Mouse (Mus musculus) hindbrain, embryonic 14.5 days (tissue): ENCODE measurements around the gene Col5a1. TPM values are rescaled to one million over a fixed set of nuclear protein-coding genes. Genes with fewer than 3 reads are reported as not detected.
A peak's percentile ranks its signal among the peaks of the same experiment; 100 is the strongest.

Experiments used
- ATAC-seq: fragments of 200-750 bp; cut with Nextera tagmentation; 2 replicates; pipeline ENCODE4 v1.8.0; 2017; ENCODE audit warnings: moderate number of reproducible peaks, mild to moderate bottlenecking, moderate TSS enrichment, moderate library complexity; ENCODE audit not compliant: low FRiP score
- DNase-seq: peaks from one replicate; pipeline ENCODE4 v3.0.0-alpha.2; 2015; ENCODE audit warnings: low spot score
- H3K27ac ChIP-seq: fragments of 300-500 bp; sonication (generic); 2 replicates; pipeline ENCODE4 v1.5.1; 2014; ENCODE audit warnings: mild to moderate bottlenecking, moderate library complexity
- H3K27me3 ChIP-seq: fragments of 300-500 bp; sonication (generic); 2 replicates; pipeline ENCODE4 v1.6.1; 2014; ENCODE audit warnings: mild to moderate bottlenecking, low read length, mixed read lengths; ENCODE audit not compliant: control insufficient read depth, insufficient read depth
- H3K36me3 ChIP-seq: fragments of 300-500 bp; sonication (generic); replicated peaks from 2 replicates; pipeline ENCODE4 v1.6.1; 2014; ENCODE audit not compliant: control insufficient read depth, insufficient read depth
- H3K4me1 ChIP-seq: fragments of 300-500 bp; sonication (generic); replicated peaks from 2 replicates; pipeline ENCODE4 v1.6.1; 2014; ENCODE audit warnings: antibody characterized with exemption, low read length, mixed read lengths; ENCODE audit not compliant: control insufficient read depth, insufficient read depth
- H3K4me2 ChIP-seq: fragments of 300-500 bp; sonication (generic); replicated peaks from 2 replicates; pipeline ENCODE4 v1.6.1; 2014; ENCODE audit warnings: mild to moderate bottlenecking, moderate library complexity
- H3K4me3 ChIP-seq: fragments of 300-500 bp; sonication (generic); replicated peaks from 2 replicates; pipeline ENCODE4 v1.5.1; 2014; ENCODE audit warnings: mild to moderate bottlenecking, low read length
- H3K9ac ChIP-seq: fragments of 300-500 bp; sonication (generic); 2 replicates; pipeline ENCODE4 v1.6.1; 2014
- H3K9me3 ChIP-seq: fragments of 300-500 bp; sonication (generic); 2 replicates; pipeline ENCODE4 v1.6.1; 2016; ENCODE audit warnings: low read length; ENCODE audit not compliant: control insufficient read depth
- WGBS: fragments of 180-500 bp; shearing (Covaris S2); extraction: QIAGEN DNeasy Blood & Tissue Kit; methylation state at CpG from one replicate; pipeline ENCODE4 v1.1.7; 2014; 5-methylcytosine and 5-hydroxymethylcytosine counted together
- polyA plus RNA-seq: library from polyadenylated mRNA; unstranded; fragments of >200 nt; fragmentation: Nextera tagmentation; extraction: Ambion mirVana; gene quantifications from 2 replicates; pipeline ENCODE4 v1.2.1, GENCODE M21; 2014

Col5a1 gene
- 12.2 and 14.7 TPM in 2 replicates for polyA plus RNA-seq

DNA sequence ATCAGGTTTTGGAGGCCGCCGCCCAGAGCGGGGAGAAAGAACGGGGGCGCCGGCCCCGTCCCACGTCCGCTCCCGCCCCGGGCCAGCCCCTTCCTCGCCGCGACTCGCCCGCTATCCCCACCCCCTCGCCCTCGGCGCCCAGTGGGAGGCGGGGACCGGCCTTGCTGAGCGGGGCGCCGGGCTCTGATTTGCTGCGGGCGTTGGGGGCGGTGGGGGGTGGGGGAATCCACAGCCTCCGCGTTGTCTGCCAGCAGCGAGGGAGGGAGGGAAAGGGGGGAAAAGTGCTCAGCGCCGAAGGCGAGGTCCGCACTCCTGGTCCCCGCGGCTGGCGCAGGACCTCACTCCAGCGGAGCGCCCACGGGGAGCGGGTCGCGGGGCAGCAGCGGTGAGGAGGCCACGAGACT, at the start of gene Col5a1:
Col5a1 (plus strand) TSS at position 278 of the 404 bp plus-strand sequence.
- Histone ChIP-seq H3K4me1 (peaks cover 15% of the 10 kb centered on the region; the same call in 1 of the 2 replicates), H3K9me3 (no peaks in the 10 kb centered on the region), H3K36me3 (no peaks in the 10 kb centered on the region), H3K4me2 (peak within 1 kb of the TSS; percentile 98), H3K27ac (peak within 1 kb of the TSS; percentile 62; the same call in 1 of the 2 replicates), H3K4me3 (peak within 1 kb of the TSS; percentile 55), H3K27me3 (peaks cover 18% of the 10 kb centered on the region), H3K9ac (peak within 1 kb of the TSS; percentile 59)
- peak; percentile 81 for ATAC-seq
- DNase-seq = peak; percentile 72
- WGBS = under 1% methylated on average over 42 of the region's 45 CpGs

DNA sequence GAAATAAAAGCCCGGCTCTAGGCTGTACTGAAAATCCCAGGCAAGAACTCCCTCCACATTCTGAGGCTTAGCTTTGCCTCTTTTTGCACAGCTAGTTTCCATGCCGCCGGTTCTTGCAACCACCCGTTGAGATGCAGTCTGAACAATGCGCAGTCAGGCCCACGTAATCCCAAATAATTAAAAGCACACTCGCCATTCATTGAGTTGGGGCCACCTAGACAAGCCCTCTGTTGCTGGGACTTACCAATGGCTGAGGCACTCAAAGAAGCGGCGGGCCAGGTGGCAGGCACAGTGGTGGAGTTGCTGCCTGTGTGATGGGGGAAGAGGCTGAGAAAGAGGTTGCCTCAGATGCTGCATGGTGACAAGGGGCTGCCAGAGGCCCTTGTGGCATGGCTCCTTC, 48.1 kb upstream of the Col5a1 start:
- Histone ChIP-seq H3K36me3 (no peaks in the 10 kb centered on the region), H3K4me1 (peaks cover 15% of the 10 kb centered on the region), H3K27me3 (no peaks in the 10 kb centered on the region), H3K4me2 (no peak overlapping the region), H3K27ac (no peak overlapping the region), H3K4me3 (no peak overlapping the region), H3K9ac (no peak overlapping the region), H3K9me3 (no peaks in the 10 kb centered on the region)
- ATAC-seq (no peak), DNase-seq (no peak)
- WGBS = 53% methylated on average over 9 of the region's 9 CpGs

DNA sequence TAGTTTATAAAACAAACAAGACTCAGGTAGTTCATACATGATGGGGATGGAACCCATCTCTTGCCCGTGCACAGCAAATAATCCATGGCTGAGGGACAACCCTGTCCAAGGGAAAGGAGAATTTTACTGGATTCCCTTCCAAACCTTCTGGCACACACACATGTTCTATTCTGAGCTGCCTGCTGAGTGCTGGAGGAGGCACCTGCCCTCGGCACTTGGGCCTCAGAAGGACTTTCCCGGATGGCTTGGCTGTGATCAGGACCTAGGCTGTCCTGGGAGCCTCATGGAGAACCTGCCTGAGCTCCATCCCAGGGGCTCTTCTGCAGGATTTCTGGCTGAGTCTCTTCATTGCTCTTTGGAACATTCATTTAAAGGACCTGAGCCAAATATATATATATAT, 45.3 kb upstream of the Col5a1 start:
- ATAC-seq (no peak), DNase-seq (no peak)
- 70% methylated on average over 3 of the region's 3 CpGs for WGBS
- Histone ChIP-seq H3K36me3 (no peaks in the 10 kb centered on the region), H3K9me3 (no peaks in the 10 kb centered on the region), H3K9ac (no peak overlapping the region), H3K4me3 (no peak overlapping the region), H3K4me2 (no peak overlapping the region), H3K27me3 (no peaks in the 10 kb centered on the region), H3K4me1 (peaks cover 5% of the 10 kb centered on the region), H3K27ac (no peak overlapping the region)

DNA sequence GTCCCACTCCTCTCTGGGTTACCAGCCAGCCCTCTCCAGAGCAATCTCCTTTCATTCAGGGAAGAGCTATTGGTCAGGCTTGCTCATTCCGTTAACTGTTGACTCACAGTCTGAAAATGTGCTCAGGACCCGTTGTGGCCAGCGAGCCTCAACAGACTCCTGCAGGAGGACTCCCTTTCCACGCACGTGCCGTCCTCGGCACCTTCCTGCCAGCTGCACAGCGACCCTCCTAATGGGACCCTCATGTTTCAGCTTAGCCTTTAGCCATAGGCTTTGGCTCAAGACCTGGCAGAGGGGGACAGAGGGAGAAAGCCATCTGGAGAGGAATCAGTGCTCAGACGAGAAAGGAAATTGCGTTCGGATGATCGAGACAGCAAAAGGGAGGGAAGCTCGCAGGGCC, 43.3 kb upstream of the Col5a1 start:
- 79% methylated on average over 13 of the region's 13 CpGs for WGBS
- Histone ChIP-seq H3K9ac (no peak overlapping the region), H3K4me1 (no peaks in the 10 kb centered on the region), H3K4me2 (no peak overlapping the region), H3K27ac (no peak overlapping the region), H3K4me3 (no peak overlapping the region), H3K9me3 (no peaks in the 10 kb centered on the region), H3K27me3 (no peaks in the 10 kb centered on the region), H3K36me3 (no peaks in the 10 kb centered on the region)
- DNase-seq (no peak), ATAC-seq (no peak)

DNA sequence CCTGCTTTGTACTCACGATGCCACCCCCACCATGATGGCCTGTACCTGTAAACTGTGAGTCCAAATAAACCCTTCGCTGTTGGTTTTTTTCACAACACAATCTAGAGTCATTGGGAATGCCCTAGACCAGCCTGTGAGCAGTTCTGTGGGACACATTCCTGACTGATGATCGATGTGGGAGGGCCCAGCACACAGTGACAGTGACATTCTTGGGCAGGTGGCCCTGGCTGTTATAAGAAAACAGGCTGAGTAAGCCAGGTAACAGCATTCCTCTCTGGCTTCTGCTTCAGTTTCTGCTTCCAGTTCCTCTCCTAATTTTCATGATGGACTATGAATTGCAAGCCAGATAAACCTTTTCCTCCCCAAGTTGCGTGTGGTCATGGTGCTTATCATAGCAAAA, 41.3 kb upstream of the Col5a1 start:
- WGBS = 89% methylated on average over 4 of the region's 4 CpGs

DNA sequence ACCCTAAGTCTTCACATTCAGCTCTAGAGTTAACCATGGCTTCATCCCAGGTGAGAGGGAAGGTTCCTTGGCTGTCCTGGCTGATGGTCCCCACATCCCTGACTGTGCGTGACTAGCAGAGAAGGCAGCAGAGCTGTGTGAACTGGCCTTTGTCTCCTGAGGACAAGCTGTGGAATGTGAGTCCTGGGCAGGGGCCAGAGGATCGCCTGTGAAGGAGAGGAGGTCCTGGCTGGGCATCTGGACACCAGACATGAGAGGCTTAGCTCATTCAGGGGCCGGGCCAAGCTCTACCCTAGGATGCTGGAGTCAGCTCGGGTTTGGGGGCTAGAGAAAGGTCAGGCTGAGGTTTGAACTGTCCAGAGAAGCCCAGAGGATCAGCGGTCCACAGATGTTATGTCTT, 39.2 kb upstream of the Col5a1 start:
- Histone ChIP-seq H3K4me3 (no peak overlapping the region), H3K27me3 (no peaks in the 10 kb centered on the region), H3K9me3 (no peaks in the 10 kb centered on the region), H3K36me3 (no peaks in the 10 kb centered on the region), H3K27ac (no peak overlapping the region), H3K9ac (no peak overlapping the region), H3K4me1 (no peaks in the 10 kb centered on the region), H3K4me2 (no peak overlapping the region)
- WGBS = 74% methylated on average over 5 of the region's 5 CpGs
- DNase-seq (no peak), ATAC-seq (no peak)

More for the DNA sequence above, 41.3 kb upstream of the Col5a1 start:
- Histone ChIP-seq H3K4me2 (no peak overlapping the region), H3K4me1 (no peaks in the 10 kb centered on the region), H3K36me3 (no peaks in the 10 kb centered on the region), H3K9me3 (no peaks in the 10 kb centered on the region), H3K4me3 (no peak overlapping the region), H3K27ac (no peak overlapping the region), H3K9ac (no peak overlapping the region), H3K27me3 (no peaks in the 10 kb centered on the region)
- DNase-seq (no peak), ATAC-seq (no peak)

DNA sequence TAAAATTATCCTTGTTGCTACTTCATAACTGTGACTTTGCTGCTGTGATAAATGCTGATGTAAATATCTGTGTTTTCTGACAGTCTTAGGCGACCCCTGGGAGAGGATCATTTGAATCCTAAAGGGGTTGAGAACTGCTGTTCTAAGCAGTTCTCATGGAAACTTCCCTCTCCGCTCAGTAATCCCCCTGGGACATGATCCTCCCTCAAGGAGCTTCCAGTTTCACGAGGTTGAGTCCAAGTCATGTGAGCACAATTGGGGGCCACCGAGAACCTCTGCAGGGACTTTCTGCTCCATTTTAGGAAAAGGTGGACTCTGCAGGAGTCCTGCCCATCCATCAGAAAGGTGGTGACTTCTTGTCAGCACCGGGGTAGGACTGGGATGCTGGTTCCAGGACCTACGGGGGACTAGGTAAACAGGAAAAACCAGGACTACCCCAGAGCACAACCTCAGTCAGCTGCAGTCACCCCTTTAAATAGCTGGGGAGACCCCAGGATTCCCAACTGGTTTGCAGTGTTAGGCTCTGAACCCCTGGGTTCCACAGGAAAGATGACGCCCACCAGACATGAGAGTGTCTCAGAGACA, 38.3 kb upstream of the Col5a1 start:
- no peak overlapping the region for H3K9ac ChIP-seq
- no peaks in the 10 kb centered on the region for H3K36me3 ChIP-seq
- no peaks in the 10 kb centered on the region for H3K27me3 ChIP-seq
- ATAC-seq (no peak), DNase-seq (no peak)
- no peak overlapping the region for H3K4me3 ChIP-seq
- WGBS = 64% methylated on average over 7 of the region's 7 CpGs
- H3K4me1 ChIP-seq = no peaks in the 10 kb centered on the region
- no peak overlapping the region for H3K4me2 ChIP-seq
- H3K9me3 ChIP-seq = no peaks in the 10 kb centered on the region
- H3K27ac ChIP-seq = no peak overlapping the region

DNA sequence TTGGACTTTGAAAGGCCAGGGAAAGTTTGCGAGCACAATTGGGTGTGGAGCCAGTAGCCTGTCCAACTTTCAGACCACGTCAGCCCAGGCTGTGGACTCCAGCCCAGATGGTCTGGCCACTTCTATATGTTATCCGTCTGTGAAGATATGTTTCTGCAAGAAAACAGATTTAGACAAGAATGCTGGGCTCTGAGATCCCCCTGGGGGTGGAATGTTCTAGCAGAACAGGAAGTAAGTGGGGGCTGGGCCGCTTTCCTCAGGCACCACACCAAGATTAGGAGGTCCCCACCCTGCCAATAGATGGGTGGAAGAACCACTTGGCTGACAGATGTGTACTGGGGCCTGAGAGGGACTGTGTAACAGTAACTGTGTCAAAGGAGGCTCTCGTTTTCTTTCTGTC, 37.8 kb upstream of the Col5a1 start:
- Histone ChIP-seq H3K27me3 (no peaks in the 10 kb centered on the region), H3K27ac (no peak overlapping the region), H3K9ac (no peak overlapping the region), H3K36me3 (no peaks in the 10 kb centered on the region), H3K9me3 (no peaks in the 10 kb centered on the region), H3K4me1 (no peaks in the 10 kb centered on the region), H3K4me2 (no peak overlapping the region), H3K4me3 (no peak overlapping the region)
- no peak for DNase-seq
- no peak for ATAC-seq
- WGBS = 78% methylated on average over 5 of the region's 5 CpGs

DNA sequence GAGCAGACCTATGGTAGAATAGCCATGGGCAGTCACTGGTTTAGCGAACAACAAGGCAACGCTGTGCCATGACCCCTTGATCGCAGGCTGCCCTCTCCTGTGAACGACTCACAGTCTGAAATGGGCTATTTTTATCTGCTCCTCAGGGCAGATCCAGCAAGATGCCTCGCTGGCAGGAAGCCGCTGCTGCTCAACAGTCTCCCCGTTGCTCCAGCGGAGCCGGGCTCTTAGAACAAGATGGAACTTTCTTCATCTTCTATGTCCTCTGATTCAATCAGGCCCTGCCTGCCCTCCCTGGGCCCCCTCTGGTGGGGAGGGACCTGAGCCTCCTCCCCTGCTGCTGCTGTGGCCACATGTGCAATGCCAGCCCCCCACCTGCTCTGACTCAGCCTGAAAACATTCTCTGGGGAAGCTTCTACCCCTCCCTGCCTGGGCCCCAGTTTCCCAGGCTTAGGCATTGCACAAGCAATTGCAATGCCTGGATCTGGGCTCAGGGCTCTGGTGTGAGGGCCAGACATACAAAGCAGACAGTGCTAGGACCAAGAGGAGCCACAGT, 27.8 kb upstream of the Col5a1 start:
- DNase-seq = no peak
- Histone ChIP-seq H3K4me1 (no peaks in the 10 kb centered on the region), H3K9ac (no peak overlapping the region), H3K9me3 (no peaks in the 10 kb centered on the region), H3K4me2 (no peak overlapping the region), H3K27ac (no peak overlapping the region), H3K27me3 (no peaks in the 10 kb centered on the region), H3K4me3 (no peak overlapping the region), H3K36me3 (no peaks in the 10 kb centered on the region)
- no peak for ATAC-seq
- WGBS = 41% methylated on average over 9 of the region's 9 CpGs
